Mouse (Mus musculus) ovary, adult 10 weeks (tissue): ENCODE measurements around the gene Pabpc4. TPM values are rescaled to one million over a fixed set of nuclear protein-coding genes. Genes with fewer than 3 reads are reported as not detected.

ENCODE experiments used
- polyA plus RNA-seq: library from polyadenylated mRNA; stranded (reverse); fragments of 350-450 nt; fragmentation: Illumina TruSeq; extraction: RNeasy Lipid Tissue Mini Kit (QIAGEN cat#74804); gene quantifications from one replicate; pipeline ENCODE4 v1.2.3, GENCODE M21; 2014

Pabpc4 gene
- polyA plus RNA-seq = 46.2 TPM

GRCm38 (mm10) chr4:123261721-123262401 is at the start of gene Pabpc4:
TSS of gene Pabpc4 (plus strand) at chr4:123262351.

GRCm38 (mm10) chr4:123233492-123234084 is 28.6 kb upstream of the Pabpc4 start, which contains the start of gene Heyl:
TSS of gene Heyl (plus strand) at chr4:123233556.

GRCm38 (mm10) chr4:123323534-123323933 is 61.4 kb downstream of the Pabpc4 start, which contains the start of gene Oxct2a:
TSS of gene Oxct2a (minus strand) at chr4:123323634.

GRCm38 (mm10) chr4:123342642-123343470 is 80.7 kb downstream of the Pabpc4 start, which contains the start of gene Bmp8a:
TSS of gene Bmp8a (minus strand) at chr4:123343252.

Other genes with a start within 250 kb of the Pabpc4 start
- 19.4 TPM for gene Trit1, start 245.8 kb upstream of the Pabpc4 start, polyA plus RNA-seq
- not detected for gene Bmp8b, start 157.2 kb upstream of the Pabpc4 start, polyA plus RNA-seq
- not detected for gene Oxct2b, start 146.1 kb upstream of the Pabpc4 start, polyA plus RNA-seq
- 23.9 TPM for gene Ppie, start 122.4 kb upstream of the Pabpc4 start, polyA plus RNA-seq
- not detected for gene Hpcal4, start 79.1 kb upstream of the Pabpc4 start, polyA plus RNA-seq
- gene Nt5c1a, start 60.8 kb upstream of the Pabpc4 start, polyA plus RNA-seq = not detected
- gene Heyl, start 28.8 kb upstream of the Pabpc4 start, polyA plus RNA-seq = 12.0 TPM
- not detected for gene Oxct2a, start 61.3 kb downstream of the Pabpc4 start, polyA plus RNA-seq
- gene Bmp8a, start 80.9 kb downstream of the Pabpc4 start, polyA plus RNA-seq = not detected